Mouse (Mus musculus) effector memory CD4-positive, alpha-beta T cell, adult 7 months (primary cell): ENCODE results near the gene Mycbp2. TPM values are rescaled to one million over a fixed set of nuclear protein-coding genes. Genes with fewer than 3 reads are reported as not detected.

ENCODE experiments used
- polyA plus RNA-seq: library from polyadenylated mRNA; unstranded; fragments of 100-300 nt; shearing (Covaris generic); gene quantifications from one replicate; pipeline ENCODE4 v1.2.1, GENCODE M21; 2017

The Mycbp2 gene
- 53.3 TPM for polyA plus RNA-seq

GRCm38 (mm10) chr14:103346729-103347505 lies at the start of gene Mycbp2:
Mycbp2 (minus strand) TSS chr14:103346814.

GRCm38 (mm10) chr14:103099238-103099933 lies 247.2 kb downstream of the Mycbp2 start, which contains the start of gene Fbxl3:
Fbxl3 (minus strand) TSS chr14:103099566.

GRCm38 (mm10) chr14:103069864-103070611 lies 276.6 kb downstream of the Mycbp2 start, which contains the start of gene Cln5:
Cln5 (plus strand) TSS chr14:103070216.

Other genes with a start within 250 kb of the Mycbp2 start
- gene Fbxl3, start 247.2 kb downstream of the Mycbp2 start, polyA plus RNA-seq: 142 TPM
- not detected for gene Scel, start 166.5 kb upstream of the Mycbp2 start, polyA plus RNA-seq